Mouse (Mus musculus) gastrocnemius, postnatal 36 days (tissue): ENCODE measurements at regions not wholly inside any gene's neighbourhood (a gene's known extent, or its start where the extent isn't known, plus 50 kb on each side); places are given as distances from the start of the nearest gene placed in this dataset.

Experiments
- microRNA-seq, 2 experiments: library from miRNA; unstranded; fragments of <30 nt; microRNA quantifications; one replicate each; pipeline ENCODE4 v1.2.0; 2021

Small RNA genes lying in the stretch of these regions (microRNA-seq; reads per million reads assigned to microRNA genes)
- 0 reads per million in 2 experiments for gene Gm26052
